Mouse (Mus musculus) CH12.LX (cell line): ENCODE data around the gene Ppp1r9b. TPM values are rescaled to one million over a fixed set of nuclear protein-coding genes. Genes with fewer than 3 reads are reported as not detected.

Experiments
- DNase-seq: peaks from one replicate; pipeline ENCODE4 v3.0.0-alpha.2; 2013; ENCODE audit errors: extremely low read depth
- H3K27ac ChIP-seq: 2 replicates; pipeline ENCODE4 v1.5.1; 2012; ENCODE audit warnings: low read depth, mild to moderate bottlenecking, control low read depth, moderate library complexity; ENCODE audit not compliant: insufficient read depth
- H3K27me3 ChIP-seq: replicated peaks from 2 replicates; pipeline ENCODE3; 2012; ENCODE audit warnings: inconsistent platforms
- H3K36me3 ChIP-seq, 2 experiments: replicated peaks in 1 of 2; 2 replicates each; pipeline versions ENCODE3 to v1.6.1; 2012; ENCODE audit warnings: inconsistent platforms in 1 of 2, low read length in 1 of 2, mild to moderate bottlenecking in 1 of 2, mixed read lengths in 1 of 2, moderate library complexity in 1 of 2; ENCODE audit not compliant: control insufficient read depth in 1 of 2, insufficient read depth in 1 of 2
- H3K4me1 ChIP-seq, 2 experiments: 2 replicates each; pipeline ENCODE4 v1.6.1; 2012; ENCODE audit warnings: inconsistent platforms in 1 of 2, moderate library complexity in 1 of 2; ENCODE audit not compliant: insufficient read depth in 2 of 2, control insufficient read depth in 1 of 2
- H3K4me2 ChIP-seq: 2 replicates; pipeline ENCODE4 v1.6.1; 2012; ENCODE audit warnings: low read depth, mild to moderate bottlenecking, control low read depth; ENCODE audit not compliant: poor library complexity, insufficient read depth, severe bottlenecking
- H3K4me3 ChIP-seq, 3 experiments: fragments of 150-350 bp in 1 of 3; sonication (generic) in 1 of 3; replicated peaks in 1 of 3; 2 replicates each; pipeline versions ENCODE3 to v1.5.1; 2011 to 2012; ENCODE audit warnings: low read depth in 2 of 3, low read length in 2 of 3, mild to moderate bottlenecking in 2 of 3, moderate library complexity in 2 of 3, control low read depth in 1 of 3, improper control_type of control experiment in 1 of 3, inconsistent platforms in 1 of 3, mixed read lengths in 1 of 3; ENCODE audit not compliant: poor library complexity in 1 of 3
- H3K79me2 ChIP-seq: replicated peaks from 2 replicates; pipeline ENCODE4 v1.6.1; 2012; ENCODE audit warnings: mild to moderate bottlenecking, moderate library complexity; ENCODE audit not compliant: control insufficient read depth, poor library complexity, insufficient read depth, severe bottlenecking; ENCODE audit errors: extremely low read depth
- H3K9ac ChIP-seq: 2 replicates; pipeline ENCODE4 v1.6.1; 2012; ENCODE audit warnings: low read depth, mild to moderate bottlenecking, control low read depth, moderate library complexity; ENCODE audit not compliant: insufficient read depth
- H3K9me3 ChIP-seq: replicated peaks from 2 replicates; pipeline ENCODE3; 2012; ENCODE audit warnings: low read length, inconsistent platforms, mixed read lengths
- CHD1 ChIP-seq: IDR thresholded peaks from 2 replicates; pipeline ENCODE4 v1.6.1; 2012; ENCODE audit warnings: low read depth, low read length, improper control_type of control experiment, inconsistent platforms
- EP300 ChIP-seq: IDR thresholded peaks from 2 replicates; pipeline ENCODE4 v1.6.1; 2011; ENCODE audit warnings: low read length, improper control_type of control experiment
- IRF4 ChIP-seq: IDR thresholded peaks from 2 replicates; pipeline ENCODE4 v1.6.1; 2014; ENCODE audit warnings: low read depth, mild to moderate bottlenecking, inconsistent platforms, low read length, improper control_type of control experiment
- JUN ChIP-seq: IDR thresholded peaks from 2 replicates; pipeline ENCODE4 v1.6.1; 2011; ENCODE audit warnings: low read depth, mild to moderate bottlenecking, low read length, improper control_type of control experiment, moderate library complexity; ENCODE audit not compliant: insufficient read depth
- MAFK ChIP-seq: IDR thresholded peaks from 2 replicates; pipeline ENCODE4 v1.6.1; 2011; ENCODE audit warnings: low read length, improper control_type of control experiment; ENCODE audit not compliant: insufficient replicate concordance
- MAX ChIP-seq: IDR thresholded peaks from 2 replicates; pipeline ENCODE4 v1.6.1; 2011; ENCODE audit warnings: low read length, improper control_type of control experiment
- MAZ ChIP-seq: IDR thresholded peaks from 2 replicates; pipeline ENCODE4 v1.6.1; 2012; ENCODE audit warnings: low read depth, mild to moderate bottlenecking, inconsistent platforms, low read length, improper control_type of control experiment, moderate library complexity
- MEF2A ChIP-seq: IDR thresholded peaks from 2 replicates; pipeline ENCODE4 v1.6.1; 2014; ENCODE audit warnings: low read depth, mild to moderate bottlenecking, inconsistent platforms, low read length, improper control_type of control experiment, borderline replicate concordance
- MYC ChIP-seq: IDR thresholded peaks from 2 replicates; pipeline ENCODE4 v1.6.1; 2011; ENCODE audit warnings: low read depth, mild to moderate bottlenecking, improper control_type of control experiment, low read length
- USF1 ChIP-seq: IDR thresholded peaks from 2 replicates; pipeline ENCODE4 v1.6.1; 2014; ENCODE audit warnings: low read depth, mild to moderate bottlenecking, inconsistent platforms, low read length, improper control_type of control experiment
- USF2 ChIP-seq: conservative IDR thresholded peaks from 2 replicates; pipeline ENCODE4 v1.6.1; 2011; ENCODE audit warnings: low read depth, low read length, improper control_type of control experiment
- ZMIZ1 ChIP-seq: IDR thresholded peaks from 2 replicates; pipeline ENCODE4 v1.6.1; 2012; ENCODE audit warnings: low read depth, mild to moderate bottlenecking, inconsistent platforms, low read length, improper control_type of control experiment
- ZNF384 ChIP-seq: IDR thresholded peaks from 2 replicates; pipeline ENCODE4 v1.6.1; 2012; ENCODE audit warnings: low read depth, low read length, improper control_type of control experiment, inconsistent platforms
- dilution Hi-C: fragments of 300-500 bp; cut with MboI; formaldehyde crosslinking; loops from 2 replicates; pipeline ENCODE4 v1.14.3; 2020; ENCODE audit warnings: low sequenced_read_pairs; ENCODE audit not compliant: extremely low pct_unique_long_range_greater_than_20kb, extremely low pct_ligation_motif_present
- in situ Hi-C: fragments of 300-500 bp; cut with MboI; formaldehyde crosslinking; loops from 3 replicates; pipeline ENCODE4 v1.14.3; 2019; ENCODE audit warnings: low sequenced_read_pairs, low pct_ligation_motif_present, low pct_unique_long_range_greater_than_20kb, mixed read lengths
- polyA plus RNA-seq: library from polyadenylated mRNA; unstranded; fragments of >175 nt; gene quantifications from 2 replicates; pipeline ENCODE4 v1.2.1, GENCODE M21; 2012; ENCODE audit warnings: low read depth; ENCODE audit not compliant: insufficient read length
- total RNA-seq, 2 experiments: library from RNA; depleted of rRNA; stranded (reverse); fragments of 300-350 nt in 1 of 2; fragments of >200 nt in 1 of 2; gene quantifications; 2 replicates each; pipeline ENCODE4 v1.2.3; 2012 to 2014

Ppp1r9b gene
- total and polyA plus RNA-seq, 3 experiments = 7.8 to 21.8 (median 21.2) TPM

GRCm38 (mm10) chr11:94989562-94990017 is 1.2 kb upstream of the Ppp1r9b start (continued):
- TF ChIP-seq USF2 (0 out of 2 replicates have a peak, but pooled peaks have one; percentile 9), MEF2A (peak; percentile 70; the same call in 1 of the 2 replicates), CHD1 (no peak), MAZ (peak; percentile 100), MAFK (0 out of 2 replicates have a peak, but pooled peaks have one; percentile 20), EP300 (peak; percentile 48; the same call in 1 of the 2 replicates), IRF4 (peak; percentile 70; the same call in 1 of the 2 replicates), MAX (peak; percentile 32; the same call in 1 of the 2 replicates)

GRCm38 (mm10) chr11:94990102-94990748 is 610 bp upstream of the Ppp1r9b start:
- dilution Hi-C loops (no loop called here), in situ Hi-C loops (no loop called here)
- H3K9me3 ChIP-seq = no peaks in the 10 kb centered on the region
- peak overlapping the region; percentile 12 for H3K27ac ChIP-seq
- peaks cover 9% of the 10 kb centered on the region for H3K27me3 ChIP-seq
- H3K36me3 ChIP-seq = peaks cover 0 to 16% of the 10 kb centered on the region in 2 experiments
- peak overlapping the region; percentile 61 for H3K9ac ChIP-seq
- no peak for DNase-seq
- no peak for TF ChIP-seq JUN
- no peak for TF ChIP-seq USF1
- TF ChIP-seq ZNF384 = 0 out of 2 replicates have a peak, but pooled peaks have one; percentile 49
- TF ChIP-seq ZMIZ1 = peak; percentile 69; the same call in 1 of the 2 replicates
- no peak; the same call in 1 of the 2 replicates for TF ChIP-seq EP300
- TF ChIP-seq CHD1 = peak; percentile 90; the same call in 1 of the 2 replicates
- TF ChIP-seq MAX = no peak
- no peak for TF ChIP-seq MYC
- no peak for TF ChIP-seq USF2
- H3K79me2 ChIP-seq = 0 out of 2 replicates have a peak, but pooled peaks cover 3% of the 10 kb centered on the region
- peak overlapping the region; percentile 54 to 65 (median 58) for H3K4me3 ChIP-seq
- H3K4me2 ChIP-seq = peak overlapping the region; percentile 92
- peaks cover 25 to 57% of the 10 kb centered on the region in 2 experiments for H3K4me1 ChIP-seq
